Mouse (Mus musculus) midbrain, embryonic 16.5 days (tissue): ENCODE measurements at regions not wholly inside any gene's neighbourhood (a gene's known extent, or its start where the extent isn't known, plus 50 kb on each side); places are given as distances from the start of the nearest gene placed in this dataset.

Source experiments
- ATAC-seq: fragments of 200-750 bp; cut with Nextera tagmentation; 2 replicates; pipeline ENCODE4 v1.8.0; 2017; ENCODE audit warnings: moderate TSS enrichment
- H3K27ac ChIP-seq: fragments of 300-500 bp; sonication (generic); 2 replicates; pipeline ENCODE4 v1.5.1; 2014; ENCODE audit warnings: mild to moderate bottlenecking, low read length, mixed read lengths
- H3K27me3 ChIP-seq: fragments of 300-500 bp; sonication (generic); 2 replicates; pipeline ENCODE4 v1.6.1; 2014; ENCODE audit warnings: low read depth, low read length, mixed read lengths; ENCODE audit not compliant: control insufficient read depth, insufficient read depth
- H3K36me3 ChIP-seq: fragments of 300-500 bp; sonication (generic); 2 replicates; pipeline ENCODE4 v1.6.1; 2014; ENCODE audit warnings: mild to moderate bottlenecking, low read length, moderate library complexity, mixed read lengths; ENCODE audit not compliant: control insufficient read depth, insufficient read depth
- H3K4me1 ChIP-seq: fragments of 300-500 bp; sonication (generic); 2 replicates; pipeline ENCODE4 v1.6.1; 2014; ENCODE audit warnings: mild to moderate bottlenecking, low read length, mixed read lengths; ENCODE audit not compliant: control insufficient read depth, insufficient read depth
- H3K4me2 ChIP-seq: fragments of 300-500 bp; sonication (generic); 2 replicates; pipeline ENCODE4 v1.6.1; 2014; ENCODE audit warnings: mild to moderate bottlenecking, low read length, mixed read lengths
- H3K4me3 ChIP-seq: fragments of 300-500 bp; sonication (generic); 2 replicates; pipeline ENCODE4 v1.5.1; 2014; ENCODE audit warnings: low read depth, mild to moderate bottlenecking, low read length, moderate library complexity, mixed read lengths
- H3K9ac ChIP-seq: fragments of 300-500 bp; sonication (generic); 2 replicates; pipeline ENCODE4 v1.6.1; 2014; ENCODE audit warnings: low read depth, low read length, mixed read lengths
- H3K9me3 ChIP-seq: fragments of 300-500 bp; sonication (generic); replicated peaks from 2 replicates; pipeline ENCODE4 v1.6.1; 2014; ENCODE audit warnings: mild to moderate bottlenecking, low read length, mixed read lengths; ENCODE audit not compliant: control insufficient read depth, poor library complexity, severe bottlenecking
- WGBS: fragments of 180-500 bp; shearing (Covaris S2); extraction: QIAGEN DNeasy Blood & Tissue Kit; methylation state at CpG from one replicate; pipeline ENCODE4 v1.1.7; 2014; 5-methylcytosine and 5-hydroxymethylcytosine counted together

- no peak for ATAC-seq
- Histone ChIP-seq H3K4me1 (no peaks in the 10 kb centered on the region), H3K4me3 (no peak overlapping the region)
Measured at GRCm38 (mm10) chr8:54392866-54393265, 136.5 kb upstream of the Asb5 start.

DNA sequence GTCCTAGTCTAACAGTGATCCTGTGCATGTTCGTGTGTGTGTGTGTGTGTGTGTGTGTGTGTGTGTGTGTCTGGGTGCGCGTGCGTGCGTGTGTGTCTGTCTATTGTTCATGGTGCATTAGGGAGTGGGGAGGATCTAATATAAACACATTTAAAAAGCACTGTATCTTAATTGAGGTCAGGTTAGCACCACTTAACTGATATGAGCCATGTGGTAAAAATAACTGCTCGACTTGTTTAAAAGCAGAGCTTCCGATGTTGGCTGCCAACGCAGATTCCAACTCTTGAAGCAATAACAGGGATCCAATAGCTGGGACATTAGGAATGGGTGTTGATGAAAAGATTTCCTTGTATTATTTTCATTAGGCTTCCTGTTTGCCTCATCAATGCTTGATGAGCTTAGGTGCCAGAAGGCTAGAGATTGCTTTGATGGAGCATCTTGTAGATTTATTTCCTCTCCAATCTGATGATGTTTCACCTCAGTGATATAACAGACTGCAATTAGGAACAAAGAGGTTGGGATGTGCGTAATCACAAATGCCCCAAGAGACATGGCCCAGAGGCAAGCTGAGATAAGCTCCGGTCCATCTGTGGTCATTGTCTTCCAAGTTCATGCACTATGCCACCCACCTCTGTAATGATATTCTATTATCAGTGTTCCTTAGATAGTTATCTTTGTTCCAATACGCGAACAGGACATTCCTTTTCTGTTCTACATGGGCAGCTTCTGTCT, 135.7 kb upstream of the Asb5 start:
- Histone ChIP-seq H3K36me3 (no peaks in the 10 kb centered on the region), H3K4me3 (no peak overlapping the region), H3K27ac (no peak overlapping the region), H3K9ac (no peak overlapping the region), H3K4me1 (no peaks in the 10 kb centered on the region), H3K9me3 (no peaks in the 10 kb centered on the region), H3K27me3 (no peaks in the 10 kb centered on the region), H3K4me2 (no peak overlapping the region)
- 89% methylated on average over 12 of the region's 12 CpGs for WGBS
- no peak for ATAC-seq

More at GRCm38 (mm10) chr8:54392866-54393265, 136.5 kb upstream of the Asb5 start:
- H3K27me3 ChIP-seq: no peaks in the 10 kb centered on the region
- H3K9ac ChIP-seq: no peak overlapping the region
- H3K4me2 ChIP-seq: no peak overlapping the region
- no peaks in the 10 kb centered on the region for H3K36me3 ChIP-seq
- no peak overlapping the region for H3K27ac ChIP-seq
- H3K9me3 ChIP-seq: no peaks in the 10 kb centered on the region

DNA sequence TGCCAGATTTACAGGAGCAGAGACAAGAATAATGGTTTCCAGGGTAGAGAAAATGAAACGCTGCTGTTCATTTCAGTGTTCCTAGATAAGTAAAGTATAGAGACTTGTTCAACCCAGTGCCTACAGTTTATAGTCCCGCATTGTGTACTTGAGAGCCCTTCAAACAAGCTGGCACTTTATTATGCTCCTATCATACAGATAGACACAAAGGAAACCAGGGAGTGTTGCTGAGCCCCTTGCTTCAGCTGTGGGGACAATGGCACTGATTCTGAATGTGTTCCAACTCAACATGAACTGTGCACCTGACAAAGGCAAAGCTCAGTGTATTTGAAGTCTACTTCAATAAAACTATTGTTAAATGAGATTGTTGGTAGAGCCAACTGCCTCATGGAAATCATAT, 123.7 kb upstream of the Asb5 start:
- no peaks in the 10 kb centered on the region for H3K9me3 ChIP-seq
- H3K9ac ChIP-seq: no peak overlapping the region
- ATAC-seq: no peak
- H3K4me1 ChIP-seq: no peaks in the 10 kb centered on the region
- no peaks in the 10 kb centered on the region for H3K36me3 ChIP-seq
- WGBS: 31% methylated on average over 2 of the region's 2 CpGs
- no peak overlapping the region for H3K4me3 ChIP-seq
- no peak overlapping the region for H3K27ac ChIP-seq
- no peaks in the 10 kb centered on the region for H3K27me3 ChIP-seq
- no peak overlapping the region for H3K4me2 ChIP-seq

GRCm38 (mm10) chr8:54414092-54414799, 115.1 kb upstream of the Asb5 start:
- Histone ChIP-seq H3K27me3 (no peaks in the 10 kb centered on the region), H3K9ac (no peak overlapping the region), H3K4me1 (no peaks in the 10 kb centered on the region), H3K36me3 (no peaks in the 10 kb centered on the region), H3K9me3 (no peaks in the 10 kb centered on the region), H3K4me2 (no peak overlapping the region), H3K4me3 (no peak overlapping the region), H3K27ac (no peak overlapping the region)
- 72% methylated on average over 4 of the region's 4 CpGs for WGBS
- ATAC-seq: no peak

GRCm38 (mm10) chr8:54416691-54417090, 112.7 kb upstream of the Asb5 start:
- no peaks in the 10 kb centered on the region for H3K36me3 ChIP-seq
- H3K4me2 ChIP-seq: no peak overlapping the region
- no peaks in the 10 kb centered on the region for H3K27me3 ChIP-seq
- WGBS: 91% methylated on average over 2 of the region's 2 CpGs
- no peak overlapping the region for H3K9ac ChIP-seq
- H3K9me3 ChIP-seq: no peaks in the 10 kb centered on the region
- no peak overlapping the region for H3K4me3 ChIP-seq
- no peaks in the 10 kb centered on the region for H3K4me1 ChIP-seq
- H3K27ac ChIP-seq: no peak overlapping the region
- ATAC-seq: no peak

DNA sequence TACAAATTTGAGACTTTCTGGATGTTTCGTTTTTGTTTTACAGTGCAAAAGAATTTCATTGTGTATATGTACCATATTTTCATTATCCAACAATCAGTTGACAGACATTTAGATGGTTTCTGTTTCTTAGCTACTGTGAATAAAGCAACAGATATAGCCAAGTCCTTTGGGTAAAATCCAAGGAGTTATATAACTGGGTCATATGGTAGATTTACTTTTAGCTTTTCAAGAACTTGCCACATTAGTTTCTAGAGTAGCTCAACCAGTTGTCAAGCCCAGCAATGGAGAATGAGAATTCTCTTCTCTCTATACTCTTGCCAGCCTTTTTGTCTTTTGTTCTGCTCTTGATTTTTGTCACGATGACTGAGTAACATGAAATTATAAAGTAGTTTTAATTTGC, 111.3 kb upstream of the Asb5 start:
- H3K4me3 ChIP-seq: no peak overlapping the region
- 90% methylated on average over 2 of the region's 2 CpGs for WGBS
- no peaks in the 10 kb centered on the region for H3K36me3 ChIP-seq

GRCm38 (mm10) chr8:54420339-54421098, 108.9 kb upstream of the Asb5 start:
- 91% methylated on average over 6 of the region's 6 CpGs for WGBS

More for the DNA sequence above, 111.3 kb upstream of the Asb5 start:
- Histone ChIP-seq H3K4me1 (no peaks in the 10 kb centered on the region), H3K9me3 (no peaks in the 10 kb centered on the region), H3K4me2 (no peak overlapping the region), H3K27ac (no peak overlapping the region), H3K27me3 (no peaks in the 10 kb centered on the region), H3K9ac (no peak overlapping the region)
- ATAC-seq: no peak

DNA sequence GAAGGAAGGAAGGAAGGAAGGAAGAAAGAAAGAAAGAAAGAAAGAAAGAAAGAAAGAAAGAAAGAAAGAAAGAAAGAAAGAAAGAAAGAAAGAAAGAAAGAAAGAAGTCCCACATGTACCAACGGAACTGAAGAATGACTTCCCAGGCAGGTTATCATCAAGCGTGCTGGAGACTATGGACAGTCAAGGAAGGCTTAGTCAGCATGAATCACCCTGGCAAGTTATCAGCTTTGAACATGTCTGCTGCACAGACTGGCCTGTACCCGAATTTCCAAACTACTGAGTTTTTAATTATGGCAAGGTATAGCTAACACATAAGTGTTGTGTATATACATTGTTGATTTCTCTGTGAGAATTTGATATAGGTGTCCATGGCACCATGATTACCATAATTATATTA, 104.3 kb upstream of the Asb5 start:
- Histone ChIP-seq H3K9me3 (no peaks in the 10 kb centered on the region), H3K4me1 (no peaks in the 10 kb centered on the region), H3K27me3 (no peaks in the 10 kb centered on the region), H3K27ac (no peak overlapping the region), H3K4me3 (no peak overlapping the region), H3K9ac (no peak overlapping the region), H3K4me2 (no peak overlapping the region), H3K36me3 (no peaks in the 10 kb centered on the region)
- no peak for ATAC-seq
- 90% methylated on average over 3 of the region's 3 CpGs for WGBS

More at GRCm38 (mm10) chr8:54420339-54421098, 108.9 kb upstream of the Asb5 start:
- Histone ChIP-seq H3K9ac (no peak overlapping the region), H3K4me1 (no peaks in the 10 kb centered on the region), H3K9me3 (no peaks in the 10 kb centered on the region), H3K27me3 (no peaks in the 10 kb centered on the region), H3K36me3 (no peaks in the 10 kb centered on the region), H3K4me3 (no peak overlapping the region), H3K4me2 (no peak overlapping the region), H3K27ac (no peak overlapping the region)
- ATAC-seq: no peak

- Histone ChIP-seq H3K36me3 (no peaks in the 10 kb centered on the region), H3K4me1 (no peaks in the 10 kb centered on the region), H3K9ac (no peak overlapping the region), H3K9me3 (no peaks in the 10 kb centered on the region), H3K27me3 (no peaks in the 10 kb centered on the region), H3K4me2 (no peak overlapping the region), H3K27ac (no peak overlapping the region), H3K4me3 (no peak overlapping the region)
- ATAC-seq: peak; percentile 56; the same call in 1 of the 2 replicates
- WGBS: 46% methylated on average over 5 of the region's 5 CpGs
Measured at GRCm38 (mm10) chr8:54435694-54436093, 93.7 kb upstream of the Asb5 start.
